Mouse (Mus musculus) lung, postnatal 0 days (tissue): ENCODE data around the gene Slc44a5. TPM values are rescaled to one million over a fixed set of nuclear protein-coding genes. Genes with fewer than 3 reads are reported as not detected.
A peak's percentile ranks its signal among the peaks of the same experiment; 100 is the strongest.

Experiments used
- ATAC-seq: fragments of 200-750 bp; cut with Nextera tagmentation; 2 replicates; pipeline ENCODE4 v1.8.0; 2017; ENCODE audit warnings: moderate library complexity
- DNase-seq: peaks from one replicate; pipeline ENCODE4 v3.0.0-alpha.2; 2016; ENCODE audit warnings: low spot score
- H3K27ac ChIP-seq: fragments of 300-500 bp; sonication (generic); 2 replicates; pipeline ENCODE4 v1.5.1; 2014; ENCODE audit warnings: antibody characterized with exemption, mild to moderate bottlenecking, low read length, mixed read lengths
- H3K27me3 ChIP-seq: fragments of 300-500 bp; sonication (generic); replicated peaks from 2 replicates; pipeline ENCODE4 v1.6.1; 2014; ENCODE audit warnings: low read length, mixed read lengths; ENCODE audit not compliant: insufficient read depth
- H3K36me3 ChIP-seq: fragments of 300-500 bp; sonication (generic); 2 replicates; pipeline ENCODE4 v1.6.1; 2014; ENCODE audit warnings: low read length, mixed read lengths; ENCODE audit not compliant: insufficient read depth
- H3K4me1 ChIP-seq: fragments of 300-500 bp; sonication (generic); 2 replicates; pipeline ENCODE4 v1.6.1; 2014; ENCODE audit warnings: antibody characterized with exemption, low read depth, low read length, mixed read lengths; ENCODE audit not compliant: insufficient read depth
- H3K4me2 ChIP-seq: fragments of 300-500 bp; sonication (generic); replicated peaks from 2 replicates; pipeline ENCODE4 v1.6.1; 2014; ENCODE audit warnings: low read depth, mild to moderate bottlenecking, low read length, moderate library complexity, mixed read lengths
- H3K4me3 ChIP-seq: fragments of 300-500 bp; sonication (generic); 2 replicates; pipeline ENCODE4 v1.5.1; 2014; ENCODE audit warnings: low read depth, low read length
- H3K9ac ChIP-seq: fragments of 300-500 bp; sonication (generic); replicated peaks from 2 replicates; pipeline ENCODE4 v1.6.1; 2014; ENCODE audit warnings: low read depth, mild to moderate bottlenecking
- H3K9me3 ChIP-seq: fragments of 300-500 bp; sonication (generic); 2 replicates; pipeline ENCODE4 v1.6.1; 2016; ENCODE audit warnings: low read length, mixed read lengths
- CTCF ChIP-seq: IDR thresholded peaks from 2 replicates; pipeline ENCODE4 v1.5.1; 2016; ENCODE audit warnings: antibody characterized with exemption, mild to moderate bottlenecking
- EP300 ChIP-seq: IDR thresholded peaks from 2 replicates; pipeline ENCODE4 v1.6.1; 2016; ENCODE audit warnings: antibody characterized with exemption, mild to moderate bottlenecking, control low read depth
- WGBS: fragments of 180-500 bp; shearing (Covaris S2); extraction: QIAGEN DNeasy Blood & Tissue Kit; methylation state at CpG from one replicate; pipeline ENCODE4 v1.1.7; 2014; 5-methylcytosine and 5-hydroxymethylcytosine counted together
- polyA plus RNA-seq: library from polyadenylated mRNA; unstranded; fragments of >200 nt; fragmentation: Nextera tagmentation; extraction: Ambion mirVana; gene quantifications from 2 replicates; pipeline ENCODE4 v1.2.1, GENCODE M21; 2015

Gene Slc44a5
- polyA plus RNA-seq, 1 experiment from 2014 or later = 0.20 TPM

DNA sequence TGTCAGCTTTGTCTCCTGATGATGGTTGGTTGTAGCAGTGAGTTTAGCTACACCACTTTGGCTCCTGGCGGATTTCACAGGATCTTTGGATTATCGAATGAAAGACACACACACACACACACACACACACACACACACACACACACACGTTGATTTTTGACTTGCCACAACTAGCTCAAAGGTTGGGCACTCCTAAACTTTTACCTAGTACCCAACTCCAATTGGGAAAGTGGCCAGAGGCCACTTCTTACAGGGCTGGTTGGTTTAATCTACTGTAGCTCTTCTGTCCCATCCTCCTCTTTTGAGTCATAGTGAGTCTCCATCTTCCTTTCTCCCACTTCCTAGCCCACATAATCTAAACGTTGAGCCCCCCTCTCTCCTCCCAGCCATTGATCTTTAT, 26.0 kb upstream of the Slc44a5 start:
- WGBS = 64% methylated on average over 4 of the region's 4 CpGs
- no peak for TF ChIP-seq EP300
- TF ChIP-seq CTCF = no peak
- Histone ChIP-seq H3K4me3 (no peak overlapping the region), H3K36me3 (no peaks in the 10 kb centered on the region), H3K4me2 (no peak overlapping the region), H3K4me1 (no peaks in the 10 kb centered on the region; the same call in 1 of the 2 replicates), H3K27me3 (no peaks in the 10 kb centered on the region), H3K9ac (no peak overlapping the region), H3K27ac (no peak overlapping the region), H3K9me3 (no peaks in the 10 kb centered on the region)
- ATAC-seq = no peak
- no peak for DNase-seq

DNA sequence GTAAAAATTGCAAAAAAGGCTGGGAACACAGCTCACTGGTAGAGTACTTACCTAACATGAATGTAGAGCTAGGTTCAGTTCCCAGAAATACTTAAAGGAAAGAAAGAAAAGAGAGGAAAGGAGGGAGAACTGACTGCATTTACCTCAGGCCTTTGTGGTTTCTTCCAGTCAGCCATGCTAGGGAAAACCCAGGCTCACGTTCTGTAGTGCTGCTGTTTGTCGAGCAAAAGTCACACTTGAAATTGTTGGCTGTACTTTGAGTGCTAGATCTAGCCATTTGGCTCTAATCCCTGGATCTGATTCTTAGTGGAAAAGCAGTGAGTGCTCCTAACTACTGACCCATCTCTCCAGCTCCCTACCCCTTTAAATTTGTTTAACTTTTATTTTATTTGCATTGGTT, 25.1 kb upstream of the Slc44a5 start:
- no peak overlapping the region for H3K4me3 ChIP-seq
- no peaks in the 10 kb centered on the region for H3K27me3 ChIP-seq
- no peaks in the 10 kb centered on the region for H3K36me3 ChIP-seq
- H3K27ac ChIP-seq = no peak overlapping the region
- no peak for DNase-seq
- no peak for TF ChIP-seq EP300
- TF ChIP-seq CTCF = no peak
- H3K9ac ChIP-seq = no peak overlapping the region
- no peaks in the 10 kb centered on the region for H3K9me3 ChIP-seq
- no peaks in the 10 kb centered on the region for H3K4me1 ChIP-seq
- H3K4me2 ChIP-seq = no peak overlapping the region
- ATAC-seq = no peak
- 29% methylated on average over 2 of the region's 2 CpGs for WGBS

DNA sequence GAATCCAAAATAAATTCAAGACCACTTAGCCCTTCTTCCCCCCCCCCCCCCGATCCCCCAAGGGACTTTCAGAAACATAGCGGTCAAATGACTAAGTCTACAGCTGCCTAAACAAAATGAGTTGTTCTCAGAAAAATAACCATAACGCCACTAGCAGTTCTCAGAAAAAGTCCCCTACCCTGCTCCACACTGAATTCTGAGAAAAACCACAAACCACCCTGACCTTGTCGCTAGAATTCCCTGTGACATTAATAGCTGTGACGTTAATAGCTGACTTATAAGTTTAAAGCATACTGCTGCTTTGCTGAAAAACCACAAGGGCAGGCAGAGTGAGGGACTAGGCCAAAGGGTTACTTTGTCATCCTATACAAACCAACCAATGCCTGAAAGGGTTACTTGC, 15.3 kb upstream of the Slc44a5 start:
- DNase-seq (no peak), ATAC-seq (no peak)
- TF ChIP-seq CTCF = no peak
- no peak for TF ChIP-seq EP300
- Histone ChIP-seq H3K27me3 (no peaks in the 10 kb centered on the region), H3K4me3 (no peak overlapping the region), H3K4me1 (no peaks in the 10 kb centered on the region), H3K36me3 (no peaks in the 10 kb centered on the region), H3K4me2 (no peak overlapping the region), H3K9me3 (no peaks in the 10 kb centered on the region), H3K27ac (no peak overlapping the region), H3K9ac (no peak overlapping the region)
- 86% methylated on average over 5 of the region's 5 CpGs for WGBS

DNA sequence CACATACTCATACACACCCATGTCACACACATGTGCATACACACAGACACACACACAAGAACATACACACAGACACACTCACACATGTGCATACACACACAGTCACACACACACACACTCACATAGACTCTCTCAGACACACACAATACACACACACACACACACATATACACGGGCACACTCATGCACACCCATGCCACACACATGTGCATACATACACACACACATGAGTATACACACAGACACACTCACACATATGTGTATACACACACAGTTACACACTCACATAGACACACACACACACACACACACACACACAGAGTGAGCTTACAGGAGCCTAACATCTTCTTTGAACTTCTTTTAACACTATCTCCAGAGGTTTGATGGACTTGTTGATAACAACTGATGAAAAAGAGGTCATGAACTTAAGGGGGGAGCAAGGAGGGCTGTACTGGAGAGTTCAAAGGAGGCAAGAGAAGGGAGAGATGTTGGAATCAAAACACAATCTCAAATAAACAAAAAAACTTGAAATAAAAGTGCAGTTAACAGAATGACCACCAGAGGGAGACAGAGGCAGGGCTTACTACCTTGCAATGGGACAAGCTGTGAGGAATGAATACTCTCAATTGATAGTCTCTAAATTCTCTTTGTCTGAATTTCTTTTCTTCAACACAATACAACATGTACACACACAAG, 14.1 kb upstream of the Slc44a5 start:
- H3K4me2 ChIP-seq = no peak overlapping the region
- 96% methylated on average over 1 of the region's 1 CpGs for WGBS
- H3K36me3 ChIP-seq = no peaks in the 10 kb centered on the region
- ATAC-seq (no peak), DNase-seq (peak; percentile 47)
- H3K27me3 ChIP-seq = no peaks in the 10 kb centered on the region
- peak; percentile 93 for TF ChIP-seq CTCF
- TF ChIP-seq EP300 = no peak
- H3K27ac ChIP-seq = no peak overlapping the region
- H3K9ac ChIP-seq = no peak overlapping the region
- H3K4me3 ChIP-seq = no peak overlapping the region
- H3K4me1 ChIP-seq = no peaks in the 10 kb centered on the region
- H3K9me3 ChIP-seq = no peaks in the 10 kb centered on the region

DNA sequence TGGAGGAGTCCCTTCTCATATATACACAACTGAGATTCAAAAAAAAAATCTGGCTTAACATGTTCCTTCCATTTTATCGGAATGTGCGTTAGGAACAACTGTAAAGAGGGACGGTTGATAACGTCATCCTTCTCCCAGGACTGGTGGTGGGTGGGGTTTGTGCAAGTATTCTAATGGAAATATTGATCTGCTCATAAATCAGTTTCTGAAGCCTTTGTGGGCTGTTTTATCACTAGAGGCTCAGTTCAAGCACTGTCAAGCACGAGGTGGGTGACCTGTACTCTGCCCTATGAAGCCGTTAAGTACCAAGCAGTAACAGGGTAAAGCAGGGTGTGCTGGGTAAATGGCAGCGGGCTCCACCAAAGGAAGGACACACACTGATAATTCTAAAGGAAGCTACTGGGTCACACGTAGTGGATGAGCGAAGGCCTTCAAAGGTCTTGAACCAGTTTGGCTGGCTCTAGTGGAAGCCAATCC, 13.5 kb upstream of the Slc44a5 start:
- no peaks in the 10 kb centered on the region for H3K4me1 ChIP-seq
- no peak overlapping the region for H3K27ac ChIP-seq
- H3K27me3 ChIP-seq = no peaks in the 10 kb centered on the region
- no peak for TF ChIP-seq CTCF
- TF ChIP-seq EP300 = no peak
- no peaks in the 10 kb centered on the region for H3K9me3 ChIP-seq
- WGBS = 70% methylated on average over 9 of the region's 9 CpGs
- no peak overlapping the region for H3K4me3 ChIP-seq
- DNase-seq (no peak), ATAC-seq (no peak)
- H3K4me2 ChIP-seq = no peak overlapping the region
- no peaks in the 10 kb centered on the region for H3K36me3 ChIP-seq
- no peak overlapping the region for H3K9ac ChIP-seq

DNA sequence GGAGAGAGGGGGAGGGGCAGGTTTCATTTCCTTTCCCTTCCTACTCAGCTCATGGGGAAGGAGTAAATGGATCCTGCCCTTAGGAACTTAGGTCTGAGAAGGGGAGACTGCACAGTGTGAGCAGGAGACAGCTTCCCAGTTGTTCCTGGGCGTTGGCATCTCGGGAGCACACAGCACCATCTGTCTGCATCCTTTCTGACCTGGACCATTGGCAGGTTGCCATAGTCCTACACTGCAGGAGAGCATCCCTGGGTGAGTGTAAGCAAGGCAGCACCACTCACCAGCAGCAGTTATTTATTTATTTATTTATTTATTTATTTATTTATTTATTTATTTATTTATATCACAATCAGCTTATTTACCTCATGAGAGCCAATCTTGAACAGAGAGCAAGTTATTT, 12.4 kb upstream of the Slc44a5 start:
- ATAC-seq (no peak), DNase-seq (no peak)
- Histone ChIP-seq H3K27ac (no peak overlapping the region), H3K27me3 (no peaks in the 10 kb centered on the region), H3K4me1 (no peaks in the 10 kb centered on the region), H3K36me3 (no peaks in the 10 kb centered on the region), H3K9ac (no peak overlapping the region), H3K4me2 (no peak overlapping the region), H3K9me3 (no peaks in the 10 kb centered on the region), H3K4me3 (no peak overlapping the region)
- TF ChIP-seq CTCF (no peak), EP300 (no peak)
- 58% methylated on average over 2 of the region's 2 CpGs for WGBS
